Mouse (Mus musculus) splenic B cell, adult 2 months (primary cell): ENCODE results near the gene Zfyve26.
A peak's percentile ranks its signal among the peaks of the same experiment; 100 is the strongest.
"Not testable (repeated sequence)": the region's sequence is repeated elsewhere in the genome, so short reads cannot be mapped to it uniquely, and the experiment has no call there.

Experiments
- DNase-seq: peaks from one replicate; pipeline ENCODE4 v3.0.0-alpha.2; 2011; ENCODE audit warnings: low read depth, low spot score
- H3K27me3 ChIP-seq: 2 replicates; pipeline ENCODE4 v1.6.1; 2012; ENCODE audit warnings: mild to moderate bottlenecking, low read length, moderate library complexity, mixed read lengths; ENCODE audit not compliant: control insufficient read depth, poor library complexity, insufficient read depth, severe bottlenecking
- H3K36me3 ChIP-seq: 2 replicates; pipeline ENCODE4 v1.6.1; 2012; ENCODE audit warnings: mild to moderate bottlenecking, low read length, moderate library complexity, mixed read lengths; ENCODE audit not compliant: control insufficient read depth, poor library complexity, insufficient read depth, severe bottlenecking

Gene Zfyve26

GRCm38 (mm10) chr12:79296126-79296816, at the start of gene Zfyve26:
Gene Zfyve26, minus strand, starts transcription at chr12:79296304.
- Histone ChIP-seq H3K36me3 (peaks cover 3% of the 10 kb centered on the region; the same call in 1 of the 2 replicates), H3K27me3 (no peaks in the 10 kb centered on the region)
- DNase-seq: peak; percentile 95

GRCm38 (mm10) chr12:79341291-79341845, 45.3 kb upstream of the Zfyve26 start:
- H3K27me3 ChIP-seq: no peaks in the 10 kb centered on the region
- H3K36me3 ChIP-seq: no peaks in the 10 kb centered on the region
- no peak for DNase-seq

GRCm38 (mm10) chr12:79340513-79340912, 44.4 kb upstream of the Zfyve26 start:
- H3K36me3 ChIP-seq: no peaks in the 10 kb centered on the region
- no peak for DNase-seq
- H3K27me3 ChIP-seq: no peaks in the 10 kb centered on the region

- H3K27me3 ChIP-seq: no peaks in the 10 kb centered on the region
- no peak for DNase-seq
- H3K36me3 ChIP-seq: no peaks in the 10 kb centered on the region
These were observed 42.7 kb upstream of the Zfyve26 start for GRCm38 (mm10) chr12:79338791-79339190.

- H3K36me3 ChIP-seq: no peaks in the 10 kb centered on the region
- DNase-seq: no peak
- H3K27me3 ChIP-seq: no peaks in the 10 kb centered on the region
These were observed 35.6 kb upstream of the Zfyve26 start for GRCm38 (mm10) chr12:79331722-79332121.

GRCm38 (mm10) chr12:79330571-79330970, 34.5 kb upstream of the Zfyve26 start:
- Histone ChIP-seq H3K36me3 (no peaks in the 10 kb centered on the region), H3K27me3 (no peaks in the 10 kb centered on the region)
- DNase-seq: no peak

GRCm38 (mm10) chr12:79327868-79328267, 31.8 kb upstream of the Zfyve26 start:
- Histone ChIP-seq H3K27me3 (no peaks in the 10 kb centered on the region), H3K36me3 (no peaks in the 10 kb centered on the region)
- no peak for DNase-seq

GRCm38 (mm10) chr12:79326745-79327144, 30.6 kb upstream of the Zfyve26 start:
- DNase-seq: no peak
- Histone ChIP-seq H3K36me3 (no peaks in the 10 kb centered on the region), H3K27me3 (no peaks in the 10 kb centered on the region)

GRCm38 (mm10) chr12:79326236-79326635, 30.1 kb upstream of the Zfyve26 start:
- no peak for DNase-seq
- H3K36me3 ChIP-seq: no peaks in the 10 kb centered on the region
- no peaks in the 10 kb centered on the region for H3K27me3 ChIP-seq

- not testable (repeated sequence) for H3K36me3 ChIP-seq, H3K27me3 ChIP-seq
- DNase-seq: peak; percentile 61
These were observed 26.4 kb upstream of the Zfyve26 start for GRCm38 (mm10) chr12:79322539-79322938.

GRCm38 (mm10) chr12:79320895-79321294, 24.8 kb upstream of the Zfyve26 start:
- DNase-seq: peak; percentile 64
- Histone ChIP-seq H3K36me3 (no peaks in the 10 kb centered on the region), H3K27me3 (no peaks in the 10 kb centered on the region)

GRCm38 (mm10) chr12:79317339-79317738, 21.2 kb upstream of the Zfyve26 start:
- Histone ChIP-seq H3K27me3 (no peaks in the 10 kb centered on the region), H3K36me3 (no peaks in the 10 kb centered on the region)
- DNase-seq: no peak

- DNase-seq: no peak
- Histone ChIP-seq H3K27me3 (no peaks in the 10 kb centered on the region), H3K36me3 (no peaks in the 10 kb centered on the region)
These were observed 17.6 kb upstream of the Zfyve26 start for GRCm38 (mm10) chr12:79313721-79314120.

GRCm38 (mm10) chr12:79306013-79306412, 9.9 kb upstream of the Zfyve26 start:
- no peak for DNase-seq
- H3K27me3 ChIP-seq: no peaks in the 10 kb centered on the region
- no peaks in the 10 kb centered on the region for H3K36me3 ChIP-seq

GRCm38 (mm10) chr12:79305131-79305530, 9.0 kb upstream of the Zfyve26 start:
- peak; percentile 25 for DNase-seq
- Histone ChIP-seq H3K36me3 (no peaks in the 10 kb centered on the region), H3K27me3 (no peaks in the 10 kb centered on the region)

- DNase-seq: no peak
- Histone ChIP-seq H3K27me3 (no peaks in the 10 kb centered on the region), H3K36me3 (no peaks in the 10 kb centered on the region)
These were observed 5.7 kb upstream of the Zfyve26 start for GRCm38 (mm10) chr12:79301802-79302201.
